Mouse (Mus musculus) kidney, embryonic 14.5 days (tissue): Measurements from ENCODE around the gene Topbp1. TPM values are rescaled to one million over a fixed set of nuclear protein-coding genes. Genes with fewer than 3 reads are reported as not detected.

Source experiments
- ATAC-seq: fragments of 200-750 bp; cut with Nextera tagmentation; 2 replicates; pipeline ENCODE4 v1.8.0; 2017; ENCODE audit warnings: moderate number of reproducible peaks, mild to moderate bottlenecking, moderate TSS enrichment, moderate library complexity; ENCODE audit not compliant: low FRiP score, low TSS enrichment
- H3K27ac ChIP-seq: fragments of 300-500 bp; sonication (generic); 2 replicates; pipeline ENCODE4 v1.5.1; 2014; ENCODE audit warnings: low read depth, mild to moderate bottlenecking, low read length, moderate library complexity, mixed read lengths
- H3K27me3 ChIP-seq: fragments of 300-500 bp; sonication (generic); 2 replicates; pipeline ENCODE4 v1.6.1; 2014; ENCODE audit warnings: mild to moderate bottlenecking, low read length; ENCODE audit not compliant: control insufficient read depth, insufficient read depth
- H3K36me3 ChIP-seq: fragments of 300-500 bp; sonication (generic); 2 replicates; pipeline ENCODE4 v1.6.1; 2014; ENCODE audit warnings: low read length, mixed read lengths; ENCODE audit not compliant: control insufficient read depth, insufficient read depth
- H3K4me1 ChIP-seq: fragments of 300-500 bp; sonication (generic); 2 replicates; pipeline ENCODE4 v1.6.1; 2014; ENCODE audit warnings: low read length, mixed read lengths; ENCODE audit not compliant: control insufficient read depth, insufficient read depth
- H3K4me2 ChIP-seq: fragments of 300-500 bp; sonication (generic); replicated peaks from 2 replicates; pipeline ENCODE4 v1.6.1; 2014; ENCODE audit warnings: low read depth, mild to moderate bottlenecking, low read length
- H3K4me3 ChIP-seq: fragments of 300-500 bp; sonication (generic); 2 replicates; pipeline ENCODE4 v1.5.1; 2014; ENCODE audit warnings: mild to moderate bottlenecking, low read length
- H3K9ac ChIP-seq: fragments of 300-500 bp; sonication (generic); 2 replicates; pipeline ENCODE4 v1.6.1; 2014; ENCODE audit warnings: low read depth, mild to moderate bottlenecking, low read length, moderate library complexity
- H3K9me3 ChIP-seq: fragments of 300-500 bp; sonication (generic); 2 replicates; pipeline ENCODE4 v1.6.1; 2016; ENCODE audit warnings: low read length; ENCODE audit not compliant: control insufficient read depth
- WGBS: fragments of 180-500 bp; shearing (Covaris S2); extraction: QIAGEN DNeasy Blood & Tissue Kit; methylation state at CpG from one replicate; pipeline ENCODE4 v1.1.7; 2014; 5-methylcytosine and 5-hydroxymethylcytosine counted together
- polyA plus RNA-seq: library from polyadenylated mRNA; unstranded; fragments of >200 nt; fragmentation: Nextera tagmentation; extraction: Ambion mirVana; gene quantifications from 2 replicates; pipeline ENCODE4 v1.2.1, GENCODE M21; 2014

The Topbp1 gene
- polyA plus RNA-seq, 1 experiment from 2014 or later: 91.9 TPM

- no peaks in the 10 kb centered on the region for H3K36me3 ChIP-seq
- H3K4me1 ChIP-seq: no peaks in the 10 kb centered on the region
- H3K4me3 ChIP-seq: no peak overlapping the region
- H3K9me3 ChIP-seq: no peaks in the 10 kb centered on the region
- no peaks in the 10 kb centered on the region for H3K27me3 ChIP-seq
- WGBS: 54% methylated on average over 7 of the region's 7 CpGs
- H3K9ac ChIP-seq: no peak overlapping the region
- H3K4me2 ChIP-seq: no peak overlapping the region
- ATAC-seq: no peak
- H3K27ac ChIP-seq: no peak overlapping the region
Observed at GRCm38 (mm10) chr9:103376346-103377320, 71.6 kb downstream of the Topbp1 start.

- no peak overlapping the region for H3K4me2 ChIP-seq
- H3K4me1 ChIP-seq: no peaks in the 10 kb centered on the region
- no peak for ATAC-seq
- H3K9me3 ChIP-seq: no peaks in the 10 kb centered on the region
- no peak overlapping the region for H3K9ac ChIP-seq
- H3K36me3 ChIP-seq: no peaks in the 10 kb centered on the region
- H3K27me3 ChIP-seq: no peaks in the 10 kb centered on the region
- no peak overlapping the region for H3K4me3 ChIP-seq
- no peak overlapping the region for H3K27ac ChIP-seq
- 57% methylated on average over 10 of the region's 10 CpGs for WGBS
Observed at GRCm38 (mm10) chr9:103378686-103379085, 73.7 kb downstream of the Topbp1 start.

GRCm38 (mm10) chr9:103379199-103379598, 74.2 kb downstream of the Topbp1 start:
- no peak overlapping the region for H3K4me3 ChIP-seq
- no peak overlapping the region for H3K4me2 ChIP-seq
- H3K36me3 ChIP-seq: no peaks in the 10 kb centered on the region
- H3K9me3 ChIP-seq: no peaks in the 10 kb centered on the region
- no peaks in the 10 kb centered on the region for H3K27me3 ChIP-seq
- no peak overlapping the region for H3K9ac ChIP-seq
- ATAC-seq: no peak
- 64% methylated on average over 9 of the region's 9 CpGs for WGBS
- no peak overlapping the region for H3K27ac ChIP-seq
- no peaks in the 10 kb centered on the region for H3K4me1 ChIP-seq

GRCm38 (mm10) chr9:103380566-103380965, 75.6 kb downstream of the Topbp1 start:
- Histone ChIP-seq H3K4me3 (no peak overlapping the region), H3K27ac (no peak overlapping the region), H3K9ac (no peak overlapping the region), H3K27me3 (no peaks in the 10 kb centered on the region), H3K9me3 (no peaks in the 10 kb centered on the region), H3K4me1 (no peaks in the 10 kb centered on the region), H3K4me2 (no peak overlapping the region), H3K36me3 (no peaks in the 10 kb centered on the region)
- no peak for ATAC-seq
- WGBS: 80% methylated on average over 4 of the region's 4 CpGs

DNA sequence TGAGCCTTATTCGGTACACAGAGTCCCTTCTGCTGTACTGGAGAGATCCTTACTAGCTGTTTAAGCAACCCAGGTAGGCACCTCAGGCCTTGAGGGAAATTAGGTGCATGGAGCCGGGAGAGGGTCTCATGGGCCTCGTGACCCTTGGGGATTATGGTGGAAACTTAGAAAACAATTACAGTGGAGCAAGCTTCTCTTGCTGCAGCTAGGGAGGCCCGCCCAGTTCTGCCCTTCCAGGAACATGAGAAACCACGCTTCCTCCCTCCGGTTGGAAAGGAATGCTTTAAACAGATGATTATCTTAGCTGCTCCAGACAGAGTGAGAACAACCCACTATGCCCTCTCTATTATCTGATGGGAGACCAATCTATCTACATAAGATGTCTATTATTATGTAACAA, 78.0 kb downstream of the Topbp1 start:
- whole genome bisulfite sequencing: 49% methylated on average over 6 of the region's 6 CpGs
- Histone ChIP-seq H3K27ac (no peak overlapping the region), H3K4me3 (no peak overlapping the region), H3K27me3 (no peaks in the 10 kb centered on the region), H3K4me1 (peaks cover 8% of the 10 kb centered on the region; the same call in 1 of the 2 replicates), H3K9me3 (no peaks in the 10 kb centered on the region), H3K4me2 (no peak overlapping the region), H3K9ac (no peak overlapping the region), H3K36me3 (no peaks in the 10 kb centered on the region)
- no peak for ATAC-seq

DNA sequence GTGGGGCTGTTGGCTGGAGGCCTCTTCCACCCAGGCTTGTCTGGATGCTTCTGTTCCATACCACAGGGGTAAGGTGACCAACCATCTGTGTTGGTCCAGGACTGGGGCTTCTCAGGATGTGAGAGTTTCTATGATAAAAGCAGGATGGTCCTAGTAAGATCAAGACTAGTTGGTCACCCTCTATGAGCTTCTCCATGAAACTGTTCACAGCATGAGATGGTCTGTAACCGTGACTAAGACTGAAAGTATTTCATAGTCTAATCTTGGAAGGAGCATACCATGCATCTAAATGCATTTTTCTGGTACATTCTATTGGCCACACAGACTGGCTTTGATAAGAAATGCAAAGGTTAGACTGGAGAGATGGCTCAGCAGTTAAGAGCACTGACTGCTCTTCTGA, 78.6 kb downstream of the Topbp1 start:
- no peak overlapping the region for H3K4me3 ChIP-seq
- H3K4me1 ChIP-seq: peaks cover 8% of the 10 kb centered on the region; the same call in 1 of the 2 replicates
- H3K27me3 ChIP-seq: no peaks in the 10 kb centered on the region
- H3K9ac ChIP-seq: no peak overlapping the region
- H3K4me2 ChIP-seq: no peak overlapping the region
- H3K9me3 ChIP-seq: no peaks in the 10 kb centered on the region
- no peaks in the 10 kb centered on the region for H3K36me3 ChIP-seq
- no peak for ATAC-seq
- H3K27ac ChIP-seq: no peak overlapping the region
- 100% methylated on average over 1 of the region's 1 CpGs for WGBS

DNA sequence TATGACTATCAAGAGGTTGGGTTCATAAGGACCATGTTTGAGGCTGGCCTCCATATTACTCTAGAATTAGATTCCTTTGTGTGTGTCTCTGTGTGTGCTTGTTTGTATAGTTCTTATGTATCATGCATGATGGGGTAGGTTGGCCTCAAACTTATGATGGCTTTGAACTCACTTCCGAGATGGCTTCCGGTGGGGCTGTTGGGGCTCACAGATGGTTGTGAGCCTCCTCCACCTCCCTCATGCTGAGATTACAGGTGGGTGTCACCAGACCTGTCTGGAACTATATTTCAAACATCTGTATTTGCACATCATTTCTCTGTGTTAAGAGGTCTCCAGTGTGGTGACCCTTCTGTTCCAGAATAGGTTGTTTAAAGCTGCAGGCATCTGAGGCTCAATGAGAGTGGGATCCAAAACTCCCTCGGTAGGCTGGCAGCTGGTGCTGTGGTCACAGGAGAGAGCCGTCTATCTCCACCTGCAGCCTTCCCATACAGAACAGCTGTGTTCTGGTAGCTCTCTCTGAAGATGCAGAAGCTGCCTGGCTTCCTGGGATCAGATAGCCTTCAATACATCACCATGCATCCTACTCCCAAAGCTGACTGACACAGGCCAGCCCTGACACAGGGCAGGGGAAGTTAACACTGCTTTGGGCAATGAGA, 79.3 kb downstream of the Topbp1 start:
- WGBS: 68% methylated on average over 4 of the region's 4 CpGs
- no peaks in the 10 kb centered on the region for H3K9me3 ChIP-seq

DNA sequence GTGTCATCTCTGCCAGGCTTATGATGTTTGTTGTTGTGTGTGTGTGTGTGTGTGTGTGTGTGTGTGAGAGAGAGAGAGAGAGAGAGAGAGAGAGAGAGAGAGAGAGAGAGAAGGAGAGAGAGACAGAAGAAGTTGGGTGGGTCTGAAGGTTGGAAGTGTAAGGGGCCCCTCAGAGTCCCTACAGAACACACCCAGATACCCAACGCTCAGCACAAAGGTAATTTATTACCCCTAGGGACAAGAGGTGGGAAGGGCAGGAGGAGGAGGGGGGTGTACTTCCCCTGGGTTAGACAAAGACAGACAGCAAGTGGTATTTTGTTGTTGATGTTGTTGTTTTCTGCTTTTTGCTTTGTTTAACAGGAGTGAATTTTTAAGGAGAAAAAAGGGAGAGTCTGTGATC, 80.6 kb downstream of the Topbp1 start:
- H3K4me2 ChIP-seq: no peak overlapping the region
- 0% methylated on average over 1 of the region's 1 CpGs for WGBS
- peaks cover 8% of the 10 kb centered on the region; the same call in 1 of the 2 replicates for H3K4me1 ChIP-seq
- no peak for ATAC-seq
- no peaks in the 10 kb centered on the region for H3K27me3 ChIP-seq
- H3K27ac ChIP-seq: no peak overlapping the region
- H3K9ac ChIP-seq: no peak overlapping the region
- no peaks in the 10 kb centered on the region for H3K9me3 ChIP-seq
- H3K36me3 ChIP-seq: no peaks in the 10 kb centered on the region
- H3K4me3 ChIP-seq: no peak overlapping the region

More for the DNA sequence above, 79.3 kb downstream of the Topbp1 start:
- no peaks in the 10 kb centered on the region for H3K36me3 ChIP-seq
- no peak for ATAC-seq
- peaks cover 8% of the 10 kb centered on the region; the same call in 1 of the 2 replicates for H3K4me1 ChIP-seq
- no peak overlapping the region for H3K9ac ChIP-seq
- no peak overlapping the region for H3K27ac ChIP-seq
- H3K27me3 ChIP-seq: no peaks in the 10 kb centered on the region
- no peak overlapping the region for H3K4me2 ChIP-seq
- no peak overlapping the region for H3K4me3 ChIP-seq

- H3K4me1 ChIP-seq: peaks cover 8% of the 10 kb centered on the region; the same call in 1 of the 2 replicates
- H3K27me3 ChIP-seq: no peaks in the 10 kb centered on the region
- WGBS: 22% methylated on average over 5 of the region's 5 CpGs
- H3K9ac ChIP-seq: no peak overlapping the region
- no peaks in the 10 kb centered on the region for H3K36me3 ChIP-seq
- no peaks in the 10 kb centered on the region for H3K9me3 ChIP-seq
- ATAC-seq: peak; percentile 67
- no peak overlapping the region for H3K27ac ChIP-seq
- H3K4me3 ChIP-seq: no peak overlapping the region
- no peak overlapping the region for H3K4me2 ChIP-seq
Observed at GRCm38 (mm10) chr9:103386573-103386972, 81.6 kb downstream of the Topbp1 start.
